Mouse (Mus musculus) R1 (cell line): ENCODE results near the gene Stpg4.

ENCODE experiments used
- DNase-seq: peaks from one replicate; pipeline ENCODE4 v3.0.0-alpha.2; 2018; ENCODE audit warnings: low read depth, low spot score

The Stpg4 gene

GRCm38 (mm10) chr17:87446767-87447611 is 19.4 kb upstream of the Stpg4 start, which contains the start of gene Calm2:
TSS of gene Calm2 (minus strand) at chr17:87446935.
- peak; percentile 99 for DNase-seq

DNA sequence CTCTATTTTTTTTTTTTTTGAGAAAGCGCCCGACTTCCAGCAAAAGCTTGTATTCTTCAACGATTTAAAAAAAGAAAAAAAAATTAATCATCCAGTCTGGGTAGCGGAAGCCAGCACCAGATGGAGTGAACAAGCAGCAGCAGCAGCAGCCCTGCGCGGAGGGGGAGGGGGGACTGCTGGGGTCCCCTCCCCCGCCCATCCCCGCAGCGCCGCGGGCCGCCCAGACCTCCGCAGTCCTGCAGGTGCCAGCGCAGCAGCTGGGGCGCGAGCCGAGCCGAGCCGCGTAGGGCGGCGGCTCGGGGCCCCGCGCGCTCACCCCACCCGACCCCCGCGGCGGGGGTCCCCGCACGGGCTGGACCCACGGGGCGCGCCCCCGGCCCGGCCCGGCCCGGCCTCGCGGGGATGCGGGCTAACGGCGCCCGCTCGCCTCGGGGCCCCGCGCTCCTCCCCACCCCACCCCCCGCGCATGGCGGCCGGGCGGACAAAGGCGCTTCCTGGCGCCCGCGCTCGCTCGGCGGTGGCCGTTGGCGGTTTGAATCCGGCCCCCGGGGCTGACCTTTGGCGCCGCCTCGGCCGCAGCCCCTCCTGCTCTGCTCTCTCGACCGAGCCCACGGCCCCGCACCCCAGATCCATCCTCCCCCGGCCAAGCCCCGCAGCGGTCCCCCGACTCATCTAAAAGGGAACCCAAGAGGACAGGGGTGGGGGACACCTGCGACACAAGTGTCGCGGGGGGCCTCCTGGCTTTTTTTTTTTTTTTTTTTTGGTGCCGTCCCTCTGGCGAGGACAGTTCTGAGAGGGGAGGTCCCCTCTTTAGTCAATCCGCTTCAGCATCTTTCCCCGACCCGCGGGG is 18.6 kb upstream of the Stpg4 start:
- peak; percentile 76 for DNase-seq

DNA sequence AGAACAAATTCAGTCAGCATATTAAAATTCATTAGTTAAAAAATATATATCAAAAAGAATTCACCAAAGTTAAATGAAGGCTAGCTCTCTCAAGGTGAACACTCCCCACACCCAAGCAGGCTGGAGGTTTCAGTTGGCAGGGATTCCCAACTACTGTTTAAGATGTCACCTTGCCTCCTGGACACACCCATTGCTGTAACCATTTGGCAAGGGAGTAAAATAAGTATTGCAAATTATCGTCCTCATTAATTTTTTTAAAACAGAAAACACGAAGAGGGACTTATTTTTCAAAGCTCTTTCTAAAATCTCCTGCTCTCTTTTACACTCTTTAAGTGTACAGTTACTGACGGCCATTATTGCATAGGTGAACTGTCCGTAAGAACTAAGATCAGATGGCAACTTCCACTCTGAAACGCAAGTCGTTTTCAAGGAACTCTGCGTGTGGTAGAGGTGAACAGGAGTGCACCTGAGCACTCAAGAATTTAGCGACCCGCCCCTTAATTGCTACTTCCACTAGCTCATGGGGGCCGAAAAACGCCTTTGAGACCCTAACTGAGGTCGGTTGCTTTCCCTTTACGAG is 17.9 kb upstream of the Stpg4 start:
- peak; percentile 72 for DNase-seq

DNA sequence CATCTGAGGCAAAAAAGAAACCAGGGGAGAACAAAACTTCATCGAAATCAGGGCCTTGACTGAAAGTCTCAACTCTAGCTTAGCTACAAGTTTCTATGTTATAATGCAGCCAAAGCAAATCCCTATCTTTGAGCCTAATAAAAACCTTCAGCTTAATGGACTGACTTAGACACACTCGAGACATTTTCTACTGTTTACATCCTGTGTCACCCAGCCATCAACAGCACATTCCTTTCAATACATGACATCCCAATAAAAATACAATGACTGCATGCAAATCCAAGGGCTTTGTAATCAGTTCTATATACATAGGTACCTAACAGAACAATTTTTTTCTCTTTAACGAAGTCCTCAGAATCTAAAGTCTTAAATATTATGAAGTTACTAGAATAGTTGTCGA is 17.2 kb upstream of the Stpg4 start:
- DNase-seq: no peak

GRCm38 (mm10) chr17:87441537-87441936 is 14.0 kb upstream of the Stpg4 start:
- DNase-seq: no peak

GRCm38 (mm10) chr17:87439441-87439840 is 11.9 kb upstream of the Stpg4 start:
- DNase-seq: no peak

DNA sequence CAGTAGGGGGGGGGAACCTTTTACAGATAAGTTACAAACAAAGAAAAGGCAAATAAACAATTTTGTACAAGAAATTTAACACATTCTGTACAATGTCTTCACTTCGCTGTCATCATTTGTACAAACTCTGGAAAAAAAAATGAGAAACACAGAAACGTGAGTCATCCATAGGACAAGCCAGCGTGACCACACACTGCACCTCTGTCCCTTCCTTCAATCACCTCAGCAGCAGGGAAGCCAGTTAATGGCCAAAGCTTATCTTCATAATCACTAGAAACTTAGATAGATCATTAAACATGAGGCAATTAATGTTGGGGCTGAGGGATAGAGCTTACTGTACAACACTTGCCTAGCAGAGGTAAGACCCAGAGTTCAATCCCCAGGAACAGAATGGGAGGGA is 6.4 kb upstream of the Stpg4 start:
- DNase-seq: no peak

DNA sequence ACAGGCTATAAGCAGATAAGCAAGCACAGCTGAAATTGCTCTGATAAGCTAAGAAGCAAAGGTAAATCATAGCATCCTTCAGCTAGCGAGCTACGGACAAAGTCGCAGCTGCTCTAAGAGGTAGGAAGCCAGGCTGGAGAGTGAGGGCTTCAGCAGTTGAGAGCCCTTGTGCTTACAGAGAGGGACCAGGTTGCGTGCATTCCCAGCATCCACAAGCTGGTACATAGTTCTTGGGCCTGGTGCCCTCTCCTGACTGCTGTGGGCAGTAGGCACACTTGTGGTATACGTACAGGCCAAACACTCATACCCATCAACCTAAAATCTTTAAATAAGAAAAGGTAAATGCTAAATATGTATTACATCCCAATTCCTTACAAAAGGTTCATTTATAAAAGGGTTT is 5.2 kb upstream of the Stpg4 start:
- DNase-seq: no peak

GRCm38 (mm10) chr17:87432314-87432713 is 4.8 kb upstream of the Stpg4 start:
- DNase-seq: no peak

DNA sequence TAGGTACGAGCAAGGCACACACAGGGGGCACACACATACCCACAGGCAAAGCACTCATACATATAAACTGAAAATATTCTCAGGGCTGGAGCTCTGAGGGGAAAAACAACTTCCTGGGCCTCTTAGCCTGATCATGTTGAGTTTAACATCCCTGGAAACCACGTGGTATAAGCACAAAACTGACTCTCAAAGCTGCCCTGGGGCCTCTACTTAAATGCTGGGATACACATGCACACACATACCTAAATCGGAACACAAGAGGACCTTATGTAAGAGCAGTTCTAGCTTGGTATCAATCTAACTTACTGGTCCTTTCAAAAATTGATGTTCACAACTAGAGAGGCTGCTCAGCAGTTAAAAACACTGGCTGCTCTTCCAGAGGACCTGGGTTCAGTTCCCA is 1.9 kb upstream of the Stpg4 start:
- no peak for DNase-seq

GRCm38 (mm10) chr17:87418082-87418481 is 9.5 kb downstream of the Stpg4 start:
- no peak for DNase-seq

GRCm38 (mm10) chr17:87406646-87407045 is 20.9 kb downstream of the Stpg4 start:
- DNase-seq: peak; percentile 54

DNA sequence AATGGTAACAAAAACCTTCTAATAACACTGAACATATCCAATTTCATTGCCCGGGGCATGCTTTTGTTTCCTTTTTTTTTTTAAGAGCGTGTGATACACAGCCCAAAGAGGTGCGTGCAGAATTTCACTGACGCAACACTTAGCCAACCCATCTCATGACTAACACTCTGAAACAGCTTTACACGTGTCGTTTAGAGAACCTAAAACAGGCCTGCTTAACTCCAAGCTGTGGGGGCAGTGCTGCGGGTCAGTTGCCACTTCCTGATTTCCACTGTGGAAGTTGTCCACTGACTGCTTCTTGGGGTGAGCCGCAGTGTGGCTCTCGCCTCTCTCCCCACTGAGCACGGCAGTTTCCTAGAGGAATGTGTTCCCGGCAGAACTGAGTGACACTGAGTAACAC is 22.0 kb downstream of the Stpg4 start:
- no peak for DNase-seq

DNA sequence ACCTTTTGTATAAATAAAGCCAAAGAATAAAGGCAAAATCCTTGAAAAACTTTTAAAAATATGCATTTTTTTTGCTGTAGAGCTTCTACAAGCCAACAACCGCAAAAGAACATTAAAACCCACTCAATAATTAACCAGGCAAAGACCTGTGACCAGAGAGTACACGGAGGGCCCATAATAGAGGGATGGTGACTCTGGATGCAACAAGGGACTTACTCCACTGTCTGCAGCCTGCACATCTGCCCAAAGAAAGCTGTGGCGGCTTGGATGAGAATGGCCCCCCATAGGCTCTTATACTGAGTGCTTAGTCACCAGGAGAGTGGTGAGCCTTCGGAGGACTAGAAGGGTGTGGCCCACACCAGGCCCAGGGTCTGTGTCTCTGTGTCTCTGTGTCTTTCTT is 24.1 kb downstream of the Stpg4 start:
- no peak for DNase-seq

DNA sequence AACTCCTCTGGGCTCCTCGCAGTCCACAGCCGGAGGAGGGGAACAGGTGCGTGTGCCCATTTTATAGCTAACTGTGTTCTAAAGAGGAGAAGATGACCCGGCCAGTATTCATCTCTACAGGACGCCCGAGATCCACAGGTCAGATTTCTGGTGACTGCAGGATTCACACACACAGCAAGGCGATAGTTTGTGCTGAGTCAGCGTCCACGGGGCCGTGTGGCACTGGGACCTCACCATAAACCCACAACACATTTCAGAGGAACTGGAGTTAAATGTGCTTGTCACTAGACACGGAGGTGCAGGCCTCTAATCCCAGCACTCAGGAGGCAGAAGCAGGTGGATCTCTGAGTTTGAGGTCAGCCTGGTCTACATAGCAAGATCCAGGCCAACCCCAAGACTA is 25.1 kb downstream of the Stpg4 start:
- DNase-seq: no peak

- no peak for DNase-seq
Observed at GRCm38 (mm10) chr17:87397088-87397487, 30.5 kb downstream of the Stpg4 start.

- DNase-seq: no peak
Observed at GRCm38 (mm10) chr17:87391242-87391641, 36.3 kb downstream of the Stpg4 start.

DNA sequence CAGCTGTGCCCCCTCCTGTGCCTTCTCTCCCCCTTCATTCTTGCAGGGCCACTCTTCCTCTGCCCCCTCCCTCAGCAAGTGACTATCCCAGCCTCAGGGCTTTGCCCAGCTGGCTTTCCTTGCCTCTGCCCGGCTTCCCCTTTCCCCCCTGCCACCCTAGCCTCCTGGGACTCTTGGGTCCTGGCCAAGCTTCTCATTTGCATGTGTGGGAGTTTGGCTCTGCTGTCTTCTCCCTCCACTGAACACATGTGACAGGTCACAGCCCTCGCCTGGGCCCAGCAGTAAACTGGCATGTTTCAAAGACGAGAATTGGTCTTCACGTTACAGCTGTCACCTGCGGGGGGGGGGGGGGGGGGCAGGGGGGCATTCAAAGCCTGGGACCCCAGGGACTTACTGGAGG is 40.5 kb downstream of the Stpg4 start:
- no peak for DNase-seq

GRCm38 (mm10) chr17:87385835-87386234 is 41.7 kb downstream of the Stpg4 start:
- DNase-seq: no peak

- no peak for DNase-seq
Observed at GRCm38 (mm10) chr17:87380681-87381080, 46.9 kb downstream of the Stpg4 start.

- DNase-seq: no peak
Observed at GRCm38 (mm10) chr17:87379821-87380220, 47.7 kb downstream of the Stpg4 start.

DNA sequence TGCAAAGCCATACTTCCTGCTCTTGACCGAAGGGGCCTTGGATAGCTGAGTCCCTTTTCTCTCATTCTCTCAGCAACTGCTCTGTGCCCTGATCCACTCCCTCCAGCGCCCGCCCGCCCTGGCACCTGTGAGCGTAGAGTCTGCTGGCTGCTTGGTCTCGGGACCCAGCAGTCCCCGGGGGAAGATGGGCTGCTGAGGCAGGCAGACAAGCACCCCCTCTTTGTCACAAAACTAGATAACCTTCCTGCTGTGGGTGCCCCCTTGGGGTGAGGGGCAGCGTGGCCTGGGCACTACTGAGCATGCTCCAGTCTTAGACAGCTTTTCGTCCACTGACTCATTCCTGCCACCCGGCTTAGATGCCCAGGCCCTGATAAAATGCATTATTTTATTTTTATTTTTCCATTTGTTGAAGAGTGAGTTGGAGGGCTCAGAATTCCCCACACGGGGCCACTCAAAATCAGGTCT is 48.3 kb downstream of the Stpg4 start:
- no peak for DNase-seq
